Comparison of ENCODE assay signal across 11 mouse cellular contexts in genomic region chr17:5819799-5820201, GRCm38 (mm10). TPM values are rescaled to one million over a fixed set of nuclear protein-coding genes. Genes with fewer than 3 reads are reported as not detected.
DNase-seq lines count a peak whose midpoint lies in the region; ATAC-seq lines count a peak whose summit lies in the region.
"Had no signal": no experiment of that assay in that cellular context is flagged by ENCODE, and none has a peak within 500 bp of the region (broad histone marks: within the 10 kb centered on the region; RNA-seq: fewer than 3 reads in every experiment).

No protein-coding gene starts in this region.

- H3K4me1 ChIP-seq in forebrain, embryonic 10.5 days: peaks cover 13% of the 10 kb centered on the region
- H3K4me1 ChIP-seq in forebrain, embryonic 11.5 days (replicated peaks; ENCODE audit: control insufficient read depth, insufficient read depth, low read length): 0 out of 2 replicates have a peak, but pooled peaks cover 2% of the 10 kb centered on the region
- H3K4me1 ChIP-seq in neural tube, embryonic 11.5 days (ENCODE audit: control insufficient read depth, insufficient read depth, low read length): no peaks in the 10 kb centered on the region

- no peaks in the 10 kb centered on the region for H3K36me3 ChIP-seq in forebrain, embryonic 10.5 days (replicated peaks)
- no peaks in the 10 kb centered on the region for H3K36me3 ChIP-seq in forebrain, embryonic 11.5 days (ENCODE audit: control insufficient read depth, insufficient read depth, low read length)
- no peaks in the 10 kb centered on the region for H3K36me3 ChIP-seq in neural tube, embryonic 11.5 days (ENCODE audit: control insufficient read depth, insufficient read depth, low read length)

- no peaks in the 10 kb centered on the region for H3K27me3 ChIP-seq in forebrain, embryonic 10.5 days (ENCODE audit: poor library complexity, severe bottlenecking)
- no peaks in the 10 kb centered on the region for H3K27me3 ChIP-seq in forebrain, embryonic 11.5 days (ENCODE audit: control insufficient read depth, insufficient read depth, low read length)
- no peaks in the 10 kb centered on the region for H3K27me3 ChIP-seq in neural tube, embryonic 11.5 days (ENCODE audit: control insufficient read depth, insufficient read depth, low read length)

- ATAC-seq in forebrain, embryonic 11.5 days (replicated peaks; ENCODE audit: low FRiP score): no peak
- no peak for ATAC-seq in neural tube, embryonic 11.5 days (ENCODE audit: insufficient read depth, low FRiP score, low TSS enrichment)

- no peak for DNase-seq in forebrain, embryonic 10.5 days (ENCODE audit: extremely low spot score, low spot score)
- DNase-seq in forebrain, embryonic 11.5 days (ENCODE audit: low spot score): no peak
- DNase-seq in neural tube, embryonic 11.5 days (ENCODE audit: low spot score): peak; percentile 24
- DNase-seq in neural tube, embryonic 10.5 days (ENCODE audit: extremely low spot score, low spot score): no peak
- DNase-seq in kidney, postnatal 10 days: peak; percentile 71
- no peak for DNase-seq in frontal cortex, postnatal 25 days (ENCODE audit: low spot score in 2 of 2)
- no peak for DNase-seq in cerebellum, postnatal 25 days
- DNase-seq in left cerebral cortex, adult 18-20 months (ENCODE audit: low spot score in 2 of 2): no peak
- DNase-seq: adrenal gland, postnatal 25 days; cerebellum, adult 9-11 months; heart, postnatal 4 days had no signal

- no peak overlapping the region for H3K4me3 ChIP-seq in forebrain, embryonic 10.5 days
- H3K4me3 ChIP-seq in forebrain, embryonic 11.5 days (ENCODE audit: low read depth, low read length): no peak overlapping the region
- H3K4me3 ChIP-seq in neural tube, embryonic 11.5 days (ENCODE audit: low read depth, low read length): no peak overlapping the region

- no peaks in the 10 kb centered on the region for H3K9me3 ChIP-seq in forebrain, embryonic 10.5 days
- H3K9me3 ChIP-seq in forebrain, embryonic 11.5 days (ENCODE audit: control insufficient read depth, low read length): no peaks in the 10 kb centered on the region
- H3K9me3 ChIP-seq in neural tube, embryonic 11.5 days (ENCODE audit: control insufficient read depth, low read length): no peaks in the 10 kb centered on the region

- no peak overlapping the region for H3K9ac ChIP-seq in forebrain, embryonic 11.5 days (ENCODE audit: low read length)
- H3K9ac ChIP-seq in neural tube, embryonic 11.5 days (ENCODE audit: low read length): no peak overlapping the region

- 0 out of 2 replicates have a peak overlapping the region, but pooled peaks have one; percentile 40 for H3K27ac ChIP-seq in forebrain, embryonic 10.5 days
- no peak overlapping the region for H3K27ac ChIP-seq in forebrain, embryonic 11.5 days (ENCODE audit: low read depth, low read length)
- H3K27ac ChIP-seq in neural tube, embryonic 11.5 days (ENCODE audit: low read depth, low read length): no peak overlapping the region

- WGBS in forebrain, embryonic 10.5 days: 31% methylated on average over 9 of the region's 9 CpGs
- 18% methylated on average over 9 of the region's 9 CpGs for WGBS in forebrain, embryonic 11.5 days
- WGBS in neural tube, embryonic 11.5 days: 45% methylated on average over 9 of the region's 9 CpGs

- no peak overlapping the region for H3K4me2 ChIP-seq in forebrain, embryonic 11.5 days (ENCODE audit: low read depth, low read length, severe bottlenecking)
- no peak overlapping the region for H3K4me2 ChIP-seq in neural tube, embryonic 11.5 days (ENCODE audit: low read depth)

RNA-seq across cellular contexts. Expression of gene Snx9, which starts 21.3 kb away (rescaled TPM):
- 12.9 and 14.8 TPM in 2 replicates for polyA plus RNA-seq in forebrain, embryonic 10.5 days (2016; fragmentation: Nextera tagmentation; extraction: Ambion mirVana)
- polyA plus RNA-seq in forebrain, embryonic 11.5 days (2014; fragmentation: Nextera tagmentation; extraction: Ambion mirVana): 19.0 and 19.6 TPM in 2 replicates
- 22.9 and 23.1 TPM in 2 replicates for polyA plus RNA-seq in neural tube, embryonic 11.5 days (2014; fragmentation: Nextera tagmentation; extraction: Ambion mirVana)
- 10 to 100 TPM; 15.5 to 16.7 TPM for total RNA-seq in left cerebral cortex, adult 18-20 months (2021)

Comparison
In these comparisons a context has a peak if more than half of its experiments do, and no peak if none do; other contexts are left out.
1. DNase-seq: peak in neural tube, embryonic 11.5 days (single experiment) and kidney, postnatal 10 days (single experiment); none in forebrain, embryonic 10.5 days (single experiment), forebrain, embryonic 11.5 days (single experiment), neural tube, embryonic 10.5 days (single experiment), frontal cortex, postnatal 25 days (0 of 2), cerebellum, postnatal 25 days (0 of 2) and left cerebral cortex, adult 18-20 months (0 of 2).